Mouse (Mus musculus): Measurements from ENCODE around the gene Dmbx1.

The Dmbx1 gene

GRCm38 (mm10) chr4:115890066-115890465, 49.7 kb downstream of the Dmbx1 start:
- DNase-seq (ENCODE audit: low read depth, low spot score), result no peak

- DNase-seq (ENCODE audit: low read depth, low spot score), result no peak
Observed at GRCm38 (mm10) chr4:115886875-115887274, 52.9 kb downstream of the Dmbx1 start.

GRCm38 (mm10) chr4:115885846-115886245, 53.9 kb downstream of the Dmbx1 start:
- DNase-seq (ENCODE audit: low read depth, low spot score), result no peak

- DNase-seq (ENCODE audit: low read depth, low spot score), result no peak
Observed at GRCm38 (mm10) chr4:115884022-115884421, 55.7 kb downstream of the Dmbx1 start, which contains the start of gene Kncn. Gene Kncn (plus strand): TSS chr4:115884400.

GRCm38 (mm10) chr4:115882195-115882594, 57.5 kb downstream of the Dmbx1 start:
- no peak for DNase-seq (ENCODE audit: low read depth, low spot score)

GRCm38 (mm10) chr4:115881183-115881582, 58.5 kb downstream of the Dmbx1 start:
- DNase-seq (ENCODE audit: low read depth, low spot score), result no peak

- no peak for DNase-seq (ENCODE audit: low read depth, low spot score)
Observed at GRCm38 (mm10) chr4:115878828-115879227, 60.9 kb downstream of the Dmbx1 start.

- no peak for DNase-seq (ENCODE audit: low read depth, low spot score)
Observed at GRCm38 (mm10) chr4:115878216-115878678, 61.5 kb downstream of the Dmbx1 start.

- no peak for DNase-seq (ENCODE audit: low read depth, low spot score)
Observed at GRCm38 (mm10) chr4:115873231-115873630, 66.5 kb downstream of the Dmbx1 start.

- no peak for DNase-seq (ENCODE audit: low read depth, low spot score)
Observed at GRCm38 (mm10) chr4:115869512-115870210, 70.1 kb downstream of the Dmbx1 start.
